Mouse (Mus musculus) monocyte, adult 5-6 weeks (primary cell): Measurements from ENCODE around the gene Plrg1. TPM values are rescaled to one million over a fixed set of nuclear protein-coding genes. Genes with fewer than 3 reads are reported as not detected.

Source experiments
- ATAC-seq: fragments of 153-309, 156-312 bp; replicated peaks from 2 replicates; pipeline ENCODE4 v1.8.0; 2017; ENCODE audit warnings: mild to moderate bottlenecking; ENCODE audit not compliant: low TSS enrichment, insufficient number of reproducible peaks, severe bottlenecking, poor library complexity, low FRiP score
- total RNA-seq: library from RNA; stranded (forward); fragments of 200-1000, 200-491, 200-594 nt; gene quantifications from 3 replicates; pipeline ENCODE4 v1.2.3, GENCODE M21; 2017

Plrg1 gene
- total RNA-seq, 1 experiment from 2014 or later: 57.3 TPM

DNA sequence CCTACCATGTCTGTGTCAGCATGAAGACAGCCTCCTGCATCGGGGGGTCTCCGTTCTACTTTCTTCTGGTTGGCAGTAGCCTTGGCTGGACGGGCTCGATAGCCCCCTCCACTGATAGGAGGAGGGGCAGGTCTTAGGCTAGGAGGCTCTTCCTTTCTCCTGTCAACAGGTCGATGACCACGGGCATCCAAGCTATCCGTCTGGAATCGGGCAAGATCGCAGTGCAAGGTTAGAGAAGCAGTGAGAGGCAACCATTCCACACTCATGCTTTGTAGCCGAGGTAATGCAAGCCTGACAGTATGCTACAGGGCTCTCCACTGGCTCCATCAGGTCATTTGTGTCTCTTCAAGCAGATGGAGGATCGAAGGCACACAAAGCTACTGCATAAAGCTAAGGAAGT is 8.7 kb upstream of the Plrg1 start:
- no peak for ATAC-seq

DNA sequence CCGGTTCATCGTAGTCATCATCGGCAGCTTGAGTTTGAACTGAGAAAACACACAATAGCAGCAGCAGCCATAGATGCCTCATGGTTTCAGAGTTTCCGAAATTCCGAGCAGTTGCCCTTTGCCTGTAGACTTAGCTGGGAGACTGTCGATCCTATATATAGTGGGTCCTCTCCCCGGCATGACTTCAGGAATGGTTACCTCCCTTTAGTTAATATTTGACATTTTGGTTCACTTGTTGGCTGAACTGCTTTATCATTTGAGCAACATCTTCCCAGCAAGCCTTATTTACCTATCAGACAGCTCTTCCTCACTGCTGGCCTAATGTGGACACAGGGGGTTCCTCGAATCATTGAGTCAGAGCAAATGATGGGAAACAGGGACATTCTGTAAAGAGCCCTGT is 5.6 kb upstream of the Plrg1 start, which contains the start of gene Fgb:
Fgb (minus strand) TSS at position 184 of the 400 bp plus-strand sequence.
- no peak for ATAC-seq

DNA sequence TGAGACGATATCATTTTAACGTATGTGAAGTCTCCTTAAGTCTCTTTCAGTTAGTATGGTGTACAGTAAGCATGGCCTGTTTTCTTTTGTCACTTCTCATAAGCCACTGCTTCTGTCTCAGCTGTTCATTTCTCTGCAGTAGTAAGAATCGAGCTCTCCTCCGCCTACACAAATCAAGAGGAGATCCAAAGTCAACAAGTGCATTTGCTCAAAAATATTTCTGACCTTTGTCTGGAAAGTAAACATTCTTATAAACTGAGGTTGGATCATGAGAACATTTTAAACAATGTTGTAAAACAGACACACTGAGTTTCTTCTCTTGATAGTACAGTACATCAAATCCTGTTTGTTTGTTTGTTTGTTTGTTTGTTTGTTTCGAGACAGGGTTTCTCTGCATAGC is 4.7 kb upstream of the Plrg1 start:
- ATAC-seq: no peak

DNA sequence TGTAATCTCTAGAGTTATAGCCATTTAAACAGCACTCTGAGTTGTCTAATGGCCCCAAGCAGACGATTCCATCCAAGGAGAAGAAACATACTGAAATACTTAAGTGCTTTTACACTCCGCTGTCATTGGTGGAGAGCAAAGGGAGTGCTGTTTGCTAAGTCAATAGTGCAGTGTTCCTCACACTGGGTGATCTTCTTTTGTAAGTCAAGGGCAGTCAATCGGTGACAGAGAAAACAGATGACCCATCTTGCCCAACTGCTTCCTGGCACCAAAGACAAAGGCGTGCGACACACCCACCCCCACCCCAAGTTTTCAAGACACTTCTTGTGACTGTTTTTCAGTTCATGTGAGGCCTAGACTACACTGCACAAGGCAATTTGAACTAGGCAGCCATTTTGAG is 3.2 kb upstream of the Plrg1 start:
- no peak for ATAC-seq

DNA sequence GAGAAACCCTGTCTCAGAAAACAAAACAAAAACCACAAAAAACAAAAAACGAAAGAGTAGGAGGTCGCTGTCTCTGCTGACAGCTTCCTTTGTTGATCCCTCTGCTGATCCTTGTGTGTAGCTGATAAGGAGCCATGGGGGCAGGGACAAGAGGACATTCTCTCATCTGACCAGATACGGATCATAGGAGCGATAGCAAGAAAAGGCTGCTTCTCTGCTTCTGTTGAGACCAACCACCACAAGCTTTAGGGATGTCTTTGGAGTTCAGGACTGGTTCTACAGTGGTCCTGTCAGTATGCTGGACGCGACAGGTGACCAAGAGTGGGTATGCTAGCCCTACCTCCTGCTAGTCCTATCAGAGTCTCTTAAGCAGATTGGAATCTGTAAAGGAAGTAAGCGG is 2.2 kb upstream of the Plrg1 start:
- no peak for ATAC-seq

DNA sequence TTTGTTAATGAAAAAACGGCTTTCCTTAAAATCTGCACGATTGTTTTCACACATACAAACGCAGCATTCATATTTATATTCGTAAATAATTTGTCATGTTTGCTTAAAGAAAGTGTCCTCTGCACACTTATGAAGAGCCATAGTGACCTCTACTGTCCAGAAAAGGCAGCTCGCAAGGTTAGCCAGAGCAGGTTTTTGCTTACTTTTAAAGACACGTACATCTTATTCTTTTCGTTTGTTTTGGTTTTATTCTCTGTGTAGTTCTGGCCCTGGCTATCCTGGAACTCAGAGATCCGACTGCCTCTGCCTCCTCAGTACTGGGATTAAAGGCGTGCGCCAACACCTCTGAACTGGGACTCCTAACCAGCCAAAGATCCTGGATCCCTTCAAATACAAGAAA is 1.6 kb upstream of the Plrg1 start:
- no peak for ATAC-seq

DNA sequence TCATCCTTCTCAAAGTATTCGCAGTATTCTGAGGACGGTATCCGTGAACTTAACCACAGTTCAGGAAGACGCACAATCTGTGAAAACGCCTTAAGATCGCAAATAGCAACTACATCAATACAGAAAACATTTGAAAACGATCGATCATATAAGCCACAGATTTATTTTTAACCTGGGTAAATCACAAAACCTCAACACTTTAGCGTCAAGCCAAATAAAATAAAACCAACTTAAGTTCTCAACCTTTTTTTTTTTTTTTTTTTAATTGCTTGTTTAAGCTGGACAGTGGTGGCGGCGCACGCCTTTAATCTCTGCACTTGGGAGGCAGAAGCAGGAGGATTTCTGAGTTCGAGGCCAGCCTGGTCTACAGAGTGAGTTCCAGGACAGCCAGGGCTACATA is 563 bp upstream of the Plrg1 start:
- ATAC-seq: no peak

DNA sequence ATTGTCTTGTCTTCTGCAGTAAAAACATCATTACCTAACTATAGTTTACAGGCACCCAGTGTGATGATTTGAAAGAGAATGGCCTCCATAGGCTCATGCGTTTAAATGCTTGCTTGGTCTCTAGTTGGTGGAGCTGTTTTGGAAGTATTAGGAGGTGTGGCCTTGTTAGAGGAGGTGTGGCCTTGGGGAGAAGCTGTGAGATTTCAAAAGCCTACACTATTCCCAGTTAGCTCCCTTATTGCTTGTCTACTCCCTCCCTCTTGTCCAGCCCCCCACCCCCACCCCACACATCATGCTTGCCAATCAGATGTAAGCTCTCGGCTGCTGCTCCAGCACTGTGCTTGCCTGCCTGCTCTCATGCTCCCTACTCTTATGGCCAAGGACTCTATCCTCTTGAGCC is 1.7 kb downstream of the Plrg1 start:
- no peak for ATAC-seq

DNA sequence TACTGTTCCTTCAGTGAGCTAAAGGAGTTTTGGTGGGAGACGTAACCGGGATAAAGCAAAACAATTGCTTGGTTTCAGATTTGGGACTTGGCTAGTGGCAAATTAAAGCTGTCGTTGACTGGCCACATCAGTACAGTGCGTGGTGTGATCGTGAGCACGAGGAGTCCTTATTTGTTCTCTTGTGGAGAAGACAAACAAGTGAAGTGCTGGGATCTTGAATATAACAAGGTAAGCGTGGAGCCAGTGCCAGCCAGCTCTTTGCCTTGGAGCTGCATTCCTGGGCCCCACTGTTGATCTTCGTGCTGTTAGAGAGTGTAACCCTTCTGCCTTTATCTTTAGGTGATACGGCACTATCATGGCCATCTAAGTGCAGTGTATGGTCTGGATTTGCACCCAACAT is 12.6 kb downstream of the Plrg1 start:
- ATAC-seq: no peak

DNA sequence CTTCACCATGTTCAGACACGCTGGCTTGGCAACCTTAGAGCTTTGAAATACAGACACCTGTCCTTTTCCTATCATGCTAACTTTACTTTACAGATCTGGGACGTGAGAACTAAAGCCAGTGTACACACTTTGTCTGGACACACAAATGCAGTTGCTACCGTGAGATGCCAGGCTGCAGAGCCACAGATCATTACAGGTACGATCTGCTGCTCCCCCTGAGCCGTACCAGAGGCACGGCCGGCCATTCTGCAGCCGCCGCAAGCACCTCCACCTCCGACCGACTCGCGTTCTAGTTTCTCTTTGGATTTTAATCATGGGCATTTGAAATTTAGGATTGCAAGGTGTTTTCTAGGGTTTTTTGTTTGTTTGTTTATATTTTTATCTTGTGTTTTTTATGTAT is 13.5 kb downstream of the Plrg1 start:
- no peak for ATAC-seq

DNA sequence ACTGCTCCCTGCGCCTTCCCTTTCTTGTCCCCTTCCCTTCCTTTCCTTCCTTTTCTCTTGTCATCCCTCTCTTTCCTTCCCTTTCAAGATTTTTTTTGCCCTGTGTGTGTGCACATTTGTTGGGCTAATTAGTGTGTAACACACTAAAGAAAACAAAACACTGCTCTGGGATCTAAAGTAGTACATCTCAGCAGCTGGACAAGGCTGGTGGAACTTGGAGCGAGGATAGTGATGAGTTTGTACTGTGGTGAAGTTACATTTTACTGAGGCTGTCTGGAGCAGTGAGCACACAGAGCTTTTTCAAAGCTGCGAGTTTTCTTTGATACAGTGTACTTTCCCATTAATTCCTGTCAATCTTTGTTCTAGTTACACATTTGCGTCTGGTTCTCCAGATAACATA is 14.9 kb downstream of the Plrg1 start:
- ATAC-seq: no peak

DNA sequence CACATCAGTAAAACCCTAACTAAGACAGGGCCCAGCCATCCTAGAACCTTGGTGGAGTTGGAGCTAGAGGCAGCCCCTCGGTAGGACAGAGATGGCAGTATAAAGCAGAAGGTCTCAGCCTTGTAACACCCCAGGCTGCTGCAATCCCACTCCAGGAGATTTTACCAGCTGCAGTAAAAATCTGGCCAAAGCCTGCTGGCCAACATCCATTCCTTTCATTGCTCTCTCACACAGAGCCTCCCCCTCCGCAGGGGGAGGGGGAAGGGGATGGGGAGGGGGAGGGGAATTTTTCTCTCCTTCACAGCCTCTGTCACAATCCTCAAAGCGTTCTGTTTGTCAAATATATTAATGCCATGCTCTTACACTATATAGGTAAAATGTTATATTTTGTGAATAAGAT is 21.2 kb downstream of the Plrg1 start:
- no peak for ATAC-seq

DNA sequence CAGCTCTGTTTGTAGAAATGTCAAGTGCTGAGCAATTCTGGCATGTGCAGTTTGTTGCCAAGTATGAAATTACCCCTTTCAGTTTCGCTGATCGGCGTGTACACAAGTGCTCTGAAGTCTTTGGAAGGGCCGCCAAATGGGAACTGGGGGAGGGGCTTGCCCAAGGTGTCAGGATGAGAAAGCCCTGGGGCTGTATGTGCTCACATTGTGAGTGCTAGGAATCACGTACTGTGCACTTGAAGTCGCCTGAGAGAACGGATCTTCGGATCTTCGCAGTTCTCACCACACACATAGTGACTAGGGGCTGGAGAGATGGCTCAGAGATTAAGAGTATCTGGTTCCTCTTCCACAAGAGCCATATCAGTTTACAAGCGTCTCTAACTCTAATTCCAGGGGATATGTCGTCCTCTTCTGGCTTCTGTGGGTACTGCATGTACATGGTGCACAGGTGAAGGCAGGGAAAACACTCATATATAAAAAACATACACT is 25.3 kb downstream of the Plrg1 start:
- peak; percentile 82 for ATAC-seq

DNA sequence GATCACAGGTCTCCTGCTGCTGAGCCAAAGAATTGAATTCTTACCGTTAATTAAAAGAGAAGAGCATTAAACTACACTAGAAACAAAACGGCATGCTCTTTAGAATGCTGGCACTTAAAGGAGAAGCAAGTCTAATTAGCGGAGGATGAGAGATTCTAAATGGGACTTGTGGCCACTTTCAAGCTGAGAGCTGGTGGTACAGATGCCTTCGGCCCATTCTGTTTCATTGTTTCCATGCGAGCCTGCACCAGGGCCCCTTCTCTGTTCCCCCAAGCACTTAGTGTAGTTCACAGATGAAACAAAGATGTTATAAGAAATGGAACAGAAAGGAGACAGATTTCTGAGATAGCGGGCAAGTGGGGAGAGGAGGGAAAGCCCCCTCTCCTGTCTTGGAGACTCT is 42.3 kb downstream of the Plrg1 start:
- ATAC-seq: no peak

DNA sequence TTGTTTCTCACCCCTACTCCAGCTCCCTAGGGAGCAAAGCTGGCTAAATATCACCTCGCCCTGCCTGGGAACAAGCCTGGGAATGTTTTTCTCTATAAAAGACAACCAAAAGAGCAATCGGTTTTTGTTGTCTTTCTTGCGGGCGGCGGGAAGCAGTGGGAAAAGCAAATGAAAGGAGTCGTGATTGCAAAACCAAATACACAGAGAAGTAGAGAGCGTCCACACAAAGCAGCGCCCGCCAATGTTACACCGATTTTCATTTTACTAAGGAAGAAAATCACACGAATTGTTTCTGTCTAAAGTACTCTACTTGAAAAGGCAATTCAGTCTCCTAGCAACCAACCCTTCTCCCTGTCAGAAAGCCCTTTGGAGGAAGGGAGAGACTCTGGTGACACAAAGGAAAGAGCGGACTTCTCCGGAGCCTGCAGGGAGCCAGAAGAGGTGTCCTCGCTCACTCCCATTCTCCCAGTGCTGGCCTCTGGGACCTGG is 43.3 kb downstream of the Plrg1 start:
- ATAC-seq: no peak

DNA sequence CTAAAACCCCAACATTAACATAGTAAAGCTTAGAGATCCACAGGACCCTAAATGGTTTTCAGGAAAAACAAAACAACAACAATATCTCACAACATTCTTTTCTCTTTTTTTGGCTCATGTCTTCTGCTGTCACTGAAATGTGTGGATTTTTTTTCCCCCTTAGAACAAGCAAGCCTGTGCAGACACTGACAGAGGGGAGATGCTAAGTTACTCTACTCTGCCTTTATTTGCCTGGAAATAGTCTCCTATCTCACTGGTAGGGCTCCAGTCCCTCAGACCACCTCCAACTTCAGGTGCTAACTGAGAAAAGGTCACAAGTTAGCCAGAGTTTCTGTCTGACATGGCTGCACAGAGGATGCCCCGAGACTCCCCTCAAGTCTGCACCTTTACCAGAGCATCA is 43.8 kb downstream of the Plrg1 start:
- ATAC-seq: no peak

DNA sequence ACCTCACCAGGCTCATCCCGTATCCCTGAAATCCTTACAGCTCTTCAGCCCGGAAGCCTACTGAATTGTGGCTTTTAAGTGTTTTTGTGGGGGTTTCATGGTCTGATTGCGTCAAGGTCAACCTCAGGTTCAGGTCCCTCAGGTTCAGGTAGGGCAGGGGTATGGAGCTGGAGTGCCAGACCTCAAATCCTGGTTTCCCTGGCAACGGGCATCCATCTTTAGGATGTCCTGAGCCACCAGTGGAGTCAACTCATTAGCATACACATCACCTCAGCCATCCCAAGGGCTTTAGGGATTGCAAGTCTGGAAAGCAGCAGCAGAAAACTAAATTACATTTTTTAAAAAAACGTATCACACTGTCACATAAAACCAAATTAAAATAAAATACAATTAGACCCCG is 44.3 kb downstream of the Plrg1 start:
- ATAC-seq: no peak

DNA sequence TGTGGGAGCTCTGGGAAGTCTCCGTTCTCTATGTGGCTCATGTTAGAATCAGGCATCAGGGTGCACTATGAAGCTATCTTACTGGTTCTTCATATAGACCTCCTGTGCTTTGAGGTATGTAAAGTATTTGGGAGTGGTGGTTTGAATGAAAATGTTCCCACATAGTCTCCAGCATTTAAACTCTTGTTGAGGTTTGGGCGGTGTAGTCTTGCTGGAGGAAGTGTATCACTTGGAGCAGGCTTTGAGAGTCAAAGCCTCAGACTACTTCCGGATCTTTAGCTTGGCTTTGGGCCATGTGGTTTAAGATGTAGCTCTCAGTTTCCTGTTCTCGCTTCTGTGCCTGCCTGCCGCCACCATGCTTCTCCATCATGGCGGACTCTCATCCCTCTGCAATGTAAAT is 47.0 kb downstream of the Plrg1 start:
- no peak for ATAC-seq

DNA sequence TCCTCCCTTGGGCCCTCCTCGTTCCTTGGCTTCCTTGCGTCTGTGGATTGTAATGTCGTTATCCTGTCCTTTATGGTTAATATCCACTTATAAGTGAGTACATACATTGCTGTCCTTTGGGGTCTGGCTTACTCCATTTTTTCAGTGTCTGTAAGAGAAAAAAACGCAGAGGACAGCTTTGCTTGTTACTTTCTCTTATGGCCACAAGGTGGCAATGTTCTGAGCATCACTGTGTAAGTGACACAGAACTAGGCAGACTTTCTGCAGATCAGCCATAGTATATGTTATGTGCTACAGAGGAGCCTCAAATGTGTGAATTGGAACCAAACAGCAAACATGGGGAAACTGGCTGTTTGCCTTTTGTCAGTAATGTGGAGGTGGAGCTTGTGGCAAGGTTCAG is 54.8 kb downstream of the Plrg1 start:
- no peak for ATAC-seq

DNA sequence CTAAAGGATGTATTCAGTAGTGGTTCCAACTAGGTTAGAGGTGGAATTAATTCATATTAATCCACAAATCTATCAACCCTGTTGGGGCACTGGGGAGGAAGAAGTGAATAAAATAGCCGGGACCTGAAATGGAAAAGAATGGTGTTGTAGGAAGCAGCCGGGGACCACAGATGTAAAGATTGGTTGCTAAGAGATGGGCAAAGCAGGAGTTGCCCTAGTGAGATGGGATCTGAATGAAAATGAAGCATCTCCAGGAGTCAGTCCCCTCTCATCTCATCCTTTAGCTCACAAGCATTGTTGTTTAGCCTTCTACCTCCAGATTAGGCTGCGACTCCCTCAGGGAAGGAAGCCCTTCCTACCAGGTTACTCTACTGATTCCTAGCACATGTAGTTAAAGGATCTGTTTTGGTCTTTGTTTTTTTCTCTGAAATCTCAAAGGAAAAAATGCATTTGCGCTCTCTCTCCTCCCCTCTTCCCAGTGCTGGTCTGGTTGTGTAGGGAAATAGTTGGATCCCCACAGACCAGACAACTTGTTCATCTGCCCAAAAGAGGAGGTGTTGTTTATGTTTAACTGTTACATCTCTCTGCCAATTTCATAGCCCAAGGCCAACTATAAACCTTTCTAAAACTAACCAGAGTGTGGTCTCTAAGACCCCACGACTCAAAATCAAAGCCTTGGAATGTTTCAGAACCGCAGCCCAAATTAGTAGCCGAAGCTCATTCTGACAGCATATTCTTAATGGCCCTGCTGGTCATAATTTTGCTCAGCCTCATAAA is 56.4 kb downstream of the Plrg1 start:
- no peak for ATAC-seq

DNA sequence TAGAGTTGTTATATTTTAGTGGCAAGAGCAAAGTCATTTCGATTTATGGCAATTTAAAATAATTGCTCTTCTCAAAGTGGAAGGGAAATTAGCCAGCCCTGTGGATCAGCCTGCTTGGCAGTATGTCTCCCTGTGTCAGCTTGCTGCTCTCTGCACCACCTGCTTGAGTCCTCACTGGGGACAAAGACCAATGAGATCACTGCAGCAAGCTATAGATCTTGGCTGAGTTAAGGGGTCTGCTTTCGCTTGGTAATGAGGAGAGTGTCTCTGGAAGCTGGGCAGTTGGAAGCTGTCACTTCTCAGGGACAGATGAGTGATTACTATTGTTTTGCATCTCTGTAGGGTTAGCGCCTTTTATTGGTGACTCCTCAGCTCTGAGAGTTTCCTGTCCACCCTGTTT is 57.5 kb downstream of the Plrg1 start:
- ATAC-seq: no peak
